Mouse (Mus musculus) cerebellum, adult 2 months (tissue): Measurements from ENCODE around the gene Abhd2. TPM values are rescaled to one million over a fixed set of nuclear protein-coding genes. Genes with fewer than 3 reads are reported as not detected.

Source experiments
- DNase-seq, 2 experiments: peaks; one replicate each; pipeline ENCODE4 v3.0.0; 2021
- H3K27ac ChIP-seq: fragments of 200-500 bp; 2 replicates; pipeline ENCODE4 v1.5.1; 2012; ENCODE audit warnings: low read length, control low read depth, inconsistent platforms; ENCODE audit not compliant: insufficient read depth
- H3K27me3 ChIP-seq: fragments of 200-500 bp; 2 replicates; pipeline ENCODE4 v1.6.1; 2012; ENCODE audit warnings: inconsistent platforms, mild to moderate bottlenecking, low read length, moderate library complexity; ENCODE audit not compliant: control insufficient read depth, insufficient read depth
- H3K4me1 ChIP-seq: fragments of 200-500 bp; 2 replicates; pipeline ENCODE4 v1.6.1; 2011; ENCODE audit warnings: low read length; ENCODE audit not compliant: control insufficient read depth, insufficient read depth
- H3K4me3 ChIP-seq: fragments of 200-500 bp; replicated peaks from 2 replicates; pipeline ENCODE3; 2011; ENCODE audit warnings: mild to moderate bottlenecking, low read depth, low read length, control low read depth; ENCODE audit not compliant: insufficient read depth
- CTCF ChIP-seq: fragments of 200-500 bp; IDR thresholded peaks from 2 replicates; pipeline ENCODE4 v1.5.1; 2011; ENCODE audit warnings: low read depth, mild to moderate bottlenecking, control low read depth, low read length, moderate library complexity, borderline replicate concordance; ENCODE audit not compliant: insufficient read depth
- POLR2A ChIP-seq: fragments of 200-500 bp; IDR thresholded peaks from 2 replicates; pipeline ENCODE4 v1.6.1; 2011; ENCODE audit warnings: low read length, control low read depth, borderline replicate concordance; ENCODE audit not compliant: insufficient read depth
- WGBS: fragments of 180-500 bp; shearing (Covaris S2); methylation state at CpG from one replicate; pipeline ENCODE4 v1.1.7; 2018; 5-methylcytosine and 5-hydroxymethylcytosine counted together
- polyA plus RNA-seq: library from polyadenylated mRNA; depleted of rRNA; stranded (reverse); fragments of >200 nt; gene quantifications from 2 replicates; pipeline ENCODE4 v1.2.3, GENCODE M21; 2012

The Abhd2 gene
- polyA plus RNA-seq, 1 experiment, result 22.0 TPM

DNA sequence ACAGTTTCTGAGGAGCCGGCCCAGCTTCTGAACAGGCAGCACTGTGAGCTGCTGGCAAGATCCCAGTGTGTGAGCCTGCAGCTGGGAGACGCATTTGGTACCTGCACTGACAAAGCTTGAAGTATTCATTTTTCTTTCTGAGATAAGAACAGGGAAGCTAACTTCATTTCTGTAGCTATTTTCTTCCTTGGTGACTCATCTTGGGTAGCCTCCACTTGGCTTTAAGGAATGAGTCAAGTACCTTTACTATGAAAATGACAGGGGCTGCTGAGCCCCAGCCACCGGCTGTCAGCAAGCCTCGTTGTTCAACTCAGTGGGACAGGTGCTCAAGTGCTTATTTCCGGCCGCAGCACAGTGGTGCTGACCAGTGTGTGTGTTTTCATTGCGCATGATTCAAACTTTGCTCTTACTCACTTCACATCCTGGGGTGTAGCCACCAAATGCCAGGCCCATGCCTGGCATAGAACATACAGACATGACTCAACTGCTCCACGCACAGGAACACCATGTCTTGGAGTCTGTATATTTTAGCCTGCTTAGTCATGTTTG lies 63.4 kb downstream of the Abhd2 start:
- no peaks in the 10 kb centered on the region for H3K27me3 ChIP-seq
- H3K4me1 ChIP-seq, result peaks cover 2% of the 10 kb centered on the region
- H3K27ac ChIP-seq, result no peak overlapping the region
- TF ChIP-seq CTCF (no peak), POLR2A (no peak)
- WGBS, result 56% methylated on average over 8 of the region's 8 CpGs
- H3K4me3 ChIP-seq, result no peak overlapping the region
- DNase-seq, result no peak

DNA sequence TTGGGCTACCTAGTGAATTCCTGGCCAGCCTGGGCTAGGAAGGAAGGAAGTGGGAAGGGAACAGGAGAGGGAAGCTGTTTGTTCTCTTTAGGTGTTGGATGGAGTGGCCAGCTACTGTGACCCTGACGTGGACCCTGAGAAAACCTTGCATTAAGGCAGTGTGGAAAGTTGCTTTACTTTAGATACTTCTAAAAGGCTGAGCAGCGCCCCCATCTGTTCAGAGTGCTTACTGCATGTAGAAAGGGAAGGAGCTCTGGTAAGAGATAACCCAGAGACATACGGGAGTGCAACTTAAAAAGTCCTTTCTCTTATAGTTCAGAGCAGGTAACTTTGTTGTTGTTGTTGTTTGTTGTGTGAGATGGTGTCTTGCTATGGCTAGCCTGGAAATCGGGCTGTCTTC lies 72.9 kb downstream of the Abhd2 start:
- Histone ChIP-seq H3K4me1 (no peaks in the 10 kb centered on the region), H3K27me3 (no peaks in the 10 kb centered on the region), H3K4me3 (no peak overlapping the region), H3K27ac (no peak overlapping the region)
- DNase-seq, result peak; percentile 21 to 44
- 50% methylated on average over 4 of the region's 4 CpGs for WGBS
- peak; percentile 45; the same call in 1 of the 2 replicates for TF ChIP-seq CTCF
- TF ChIP-seq POLR2A, result no peak

DNA sequence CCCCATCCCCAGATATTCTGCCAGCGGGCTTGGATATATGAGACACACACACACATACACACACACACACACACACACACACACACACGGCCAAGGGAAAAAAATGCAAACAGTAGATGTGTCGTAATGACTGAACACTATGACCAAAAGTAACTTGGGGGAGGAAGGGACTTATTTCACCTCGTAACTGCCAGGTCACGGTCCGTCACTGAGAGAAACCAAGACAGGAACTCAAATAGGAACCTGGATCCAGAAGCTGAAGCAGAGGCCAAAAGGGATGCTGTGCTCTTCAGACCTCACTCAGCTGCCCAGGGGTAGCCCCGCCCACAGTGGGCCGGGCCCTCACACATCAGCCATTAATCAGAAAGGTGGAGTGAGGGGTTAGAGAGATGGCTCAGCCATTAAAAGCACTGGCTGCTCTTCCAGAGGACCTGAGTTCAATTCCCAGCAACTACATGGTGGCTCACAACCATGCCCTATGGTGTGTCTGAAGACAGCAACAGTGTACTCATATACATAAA lies 73.6 kb downstream of the Abhd2 start:
- no peak overlapping the region for H3K4me3 ChIP-seq
- no peak overlapping the region for H3K27ac ChIP-seq
- no peak for TF ChIP-seq CTCF
- no peak for TF ChIP-seq POLR2A
- H3K4me1 ChIP-seq, result no peaks in the 10 kb centered on the region
- 80% methylated on average over 8 of the region's 8 CpGs for WGBS
- DNase-seq, result no peak
- no peaks in the 10 kb centered on the region for H3K27me3 ChIP-seq

DNA sequence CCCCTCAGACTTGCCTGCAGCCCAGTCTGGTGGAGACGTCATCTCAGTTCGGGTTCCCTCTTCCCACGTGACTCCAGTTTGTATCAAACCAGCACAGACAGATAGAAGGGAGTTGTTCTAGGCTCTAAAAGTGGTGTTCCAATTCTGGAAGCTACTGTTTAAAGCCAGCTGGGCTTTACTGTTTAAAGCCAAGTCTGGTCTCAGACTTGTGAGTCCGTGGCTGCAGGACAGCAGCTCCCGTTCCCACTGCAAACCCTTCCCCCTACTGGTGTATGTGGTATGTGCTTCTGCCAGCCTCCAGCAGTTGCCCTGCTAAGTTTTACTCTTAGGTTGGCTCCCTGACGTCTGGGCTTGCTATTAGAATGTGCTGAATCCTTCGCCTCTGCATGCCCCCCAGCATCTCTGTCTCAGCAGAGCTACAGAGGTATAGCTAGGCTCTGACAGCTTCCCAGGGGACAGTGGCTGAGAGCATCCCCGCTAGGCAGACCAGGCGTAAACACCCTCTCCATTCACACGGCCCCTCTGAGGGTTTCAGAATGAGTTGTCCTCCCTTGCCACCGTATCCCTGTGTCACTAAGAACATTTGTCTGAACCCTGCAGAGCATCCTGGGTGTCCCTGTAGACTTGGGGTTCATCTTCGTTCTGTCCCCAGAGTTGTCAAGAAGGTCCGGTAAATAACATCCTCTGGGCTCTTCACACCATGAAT lies 74.3 kb downstream of the Abhd2 start:
- Histone ChIP-seq H3K27ac (no peak overlapping the region), H3K4me3 (no peak overlapping the region), H3K27me3 (no peaks in the 10 kb centered on the region), H3K4me1 (no peaks in the 10 kb centered on the region)
- TF ChIP-seq POLR2A (no peak), CTCF (no peak)
- DNase-seq, result no peak
- WGBS, result 63% methylated on average over 13 of the region's 13 CpGs

DNA sequence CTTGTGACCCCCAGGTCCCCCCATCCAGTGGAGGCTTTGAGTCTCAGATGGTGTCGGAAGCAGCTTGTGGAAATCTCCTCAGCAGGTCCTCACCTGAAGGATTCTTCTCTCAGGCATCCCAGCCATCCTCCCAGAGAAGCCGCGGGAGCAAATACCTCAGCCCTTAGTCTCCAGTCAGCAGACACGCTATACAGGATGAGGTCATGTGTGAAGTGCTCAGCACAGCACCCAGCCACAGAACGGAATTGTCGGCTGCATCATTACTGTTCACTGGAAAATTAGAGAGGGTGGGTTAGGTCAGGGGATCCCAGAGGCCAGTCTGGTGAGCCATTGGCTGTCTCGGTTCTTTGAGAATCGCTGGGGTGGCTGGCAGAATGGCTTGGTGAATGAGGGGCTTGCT lies 75.8 kb downstream of the Abhd2 start:
- WGBS, result 89% methylated on average over 8 of the region's 8 CpGs
- no peaks in the 10 kb centered on the region for H3K27me3 ChIP-seq
- no peaks in the 10 kb centered on the region for H3K4me1 ChIP-seq
- TF ChIP-seq POLR2A, result no peak
- no peak overlapping the region for H3K4me3 ChIP-seq
- DNase-seq, result no peak
- H3K27ac ChIP-seq, result no peak overlapping the region

DNA sequence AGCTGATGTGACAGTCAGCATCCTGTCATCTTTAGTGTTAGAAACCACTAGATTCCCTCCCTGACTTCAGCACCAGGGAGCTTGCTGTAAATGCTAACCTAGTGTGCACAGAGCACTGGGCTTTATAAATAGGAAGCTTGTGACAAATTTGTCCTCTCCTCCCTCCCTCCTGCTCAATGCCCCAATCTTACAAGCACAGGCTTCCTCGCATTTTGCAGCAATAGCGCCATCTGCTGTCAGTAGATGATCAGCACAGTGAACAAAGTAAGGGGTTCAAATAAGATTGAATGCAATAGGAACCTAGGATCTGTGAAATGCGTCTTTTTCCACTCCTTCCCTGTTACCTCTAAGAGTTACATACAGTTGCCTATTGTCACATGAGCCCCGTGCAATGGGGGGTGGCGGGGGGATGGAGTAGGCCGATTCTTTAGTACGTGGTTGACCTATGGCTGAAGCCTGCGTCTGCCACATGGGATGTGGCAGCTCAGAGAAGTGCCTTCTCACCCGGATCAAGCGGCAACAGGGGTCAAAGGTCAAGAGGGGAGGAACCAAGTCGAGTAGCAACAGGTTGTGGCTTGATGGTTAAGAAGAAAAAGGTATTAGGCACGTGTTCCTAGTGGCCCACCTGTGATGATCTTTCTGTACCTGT lies 76.9 kb downstream of the Abhd2 start:
- peak; percentile 70 to 78 for DNase-seq
- H3K27me3 ChIP-seq, result no peaks in the 10 kb centered on the region
- 34% methylated on average over 12 of the region's 12 CpGs for WGBS
- no peak overlapping the region for H3K4me3 ChIP-seq
- H3K27ac ChIP-seq, result no peak overlapping the region
- TF ChIP-seq CTCF (peak; percentile 87), POLR2A (no peak)
- no peaks in the 10 kb centered on the region for H3K4me1 ChIP-seq

DNA sequence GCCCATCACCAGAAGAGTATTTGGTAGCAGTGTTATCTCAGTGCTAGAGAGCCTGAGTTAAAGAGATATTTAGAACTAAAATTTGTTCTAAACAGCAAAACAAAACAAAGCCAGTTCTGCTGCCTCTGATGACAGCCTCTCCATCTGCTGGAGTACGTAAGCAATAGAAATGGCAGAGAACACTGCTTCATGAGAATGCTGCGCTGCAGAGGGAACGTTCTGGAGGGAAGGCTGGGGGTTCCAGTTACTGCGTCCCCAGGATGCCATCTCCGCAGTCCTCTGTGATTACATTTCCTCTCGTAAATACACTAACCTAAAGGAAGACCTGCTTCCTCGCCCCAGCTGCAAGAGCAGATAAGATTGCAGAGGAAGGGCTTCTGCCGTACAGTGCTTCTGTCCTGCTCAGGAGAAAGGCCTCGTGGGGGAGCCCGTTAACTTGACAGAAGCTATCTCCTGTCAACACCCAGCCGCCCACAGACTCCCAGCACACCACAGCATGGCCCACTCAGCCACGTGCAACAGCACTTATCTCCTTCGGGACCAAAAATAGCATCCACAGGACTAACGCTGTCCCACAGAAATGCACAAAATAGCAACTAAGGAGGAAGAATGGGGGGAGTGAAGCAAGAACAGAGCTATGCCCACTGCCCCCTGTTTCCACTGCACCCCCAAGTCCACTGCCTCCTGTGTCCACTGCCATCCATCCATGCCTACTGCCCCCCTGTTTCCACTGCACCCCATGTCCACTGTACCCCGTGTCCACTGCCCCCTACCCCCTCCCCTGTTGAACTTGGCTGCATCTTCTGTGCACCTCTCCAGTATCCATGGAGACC lies 85.6 kb downstream of the Abhd2 start:
- WGBS, result 76% methylated on average over 15 of the region's 15 CpGs
- Histone ChIP-seq H3K4me3 (no peak overlapping the region), H3K4me1 (peaks cover 6% of the 10 kb centered on the region), H3K27ac (no peak overlapping the region), H3K27me3 (no peaks in the 10 kb centered on the region)
- no peak for DNase-seq
- TF ChIP-seq CTCF, result no peak
- TF ChIP-seq POLR2A, result no peak

DNA sequence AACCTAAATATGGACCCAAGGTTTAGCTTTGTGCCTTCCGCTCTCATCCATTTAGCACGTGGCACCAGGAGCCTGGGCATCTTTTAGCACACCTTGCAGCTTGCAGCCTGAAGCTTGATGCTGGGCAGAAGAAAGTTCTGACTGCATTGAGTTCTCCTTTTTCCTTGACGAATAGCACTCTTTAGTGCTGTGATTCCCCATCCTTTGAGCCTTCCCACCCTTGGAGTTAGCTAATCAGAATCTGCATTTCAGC lies 86.1 kb downstream of the Abhd2 start:
- Histone ChIP-seq H3K4me1 (peaks cover 6% of the 10 kb centered on the region), H3K4me3 (no peak overlapping the region), H3K27me3 (no peaks in the 10 kb centered on the region), H3K27ac (no peak overlapping the region)
- 61% methylated on average over 3 of the region's 3 CpGs for WGBS
- TF ChIP-seq POLR2A, result no peak
- no peak for TF ChIP-seq CTCF
- no peak for DNase-seq
